Mouse (Mus musculus) limb, embryonic 14.5 days (tissue): ENCODE results near the gene Zbtb18. TPM values are rescaled to one million over a fixed set of nuclear protein-coding genes. Genes with fewer than 3 reads are reported as not detected.

Experiments used
- ATAC-seq: fragments of 200-750 bp; cut with Nextera tagmentation; 2 replicates; pipeline ENCODE4 v1.8.0; 2017; ENCODE audit warnings: low read depth, moderate number of reproducible peaks, moderate TSS enrichment; ENCODE audit not compliant: low FRiP score
- DNase-seq: peaks from one replicate; pipeline ENCODE4 v3.0.0-alpha.2; 2015; ENCODE audit warnings: low spot score
- H3K27ac ChIP-seq: fragments of 300-500 bp; sonication (generic); replicated peaks from 2 replicates; pipeline ENCODE4 v1.5.1; 2014; ENCODE audit warnings: low read depth, mild to moderate bottlenecking, low read length, moderate library complexity, mixed read lengths
- H3K27me3 ChIP-seq: fragments of 300-500 bp; sonication (generic); 2 replicates; pipeline ENCODE4 v1.6.1; 2014; ENCODE audit warnings: low read length, mixed read lengths; ENCODE audit not compliant: control insufficient read depth, insufficient read depth
- H3K36me3 ChIP-seq: fragments of 300-500 bp; sonication (generic); 2 replicates; pipeline ENCODE4 v1.6.1; 2014; ENCODE audit warnings: mild to moderate bottlenecking, low read length, moderate library complexity, mixed read lengths; ENCODE audit not compliant: control insufficient read depth, insufficient read depth
- H3K4me1 ChIP-seq: fragments of 300-500 bp; sonication (generic); 2 replicates; pipeline ENCODE4 v1.6.1; 2014; ENCODE audit warnings: antibody characterized with exemption, low read length, mixed read lengths; ENCODE audit not compliant: control insufficient read depth, insufficient read depth
- H3K4me2 ChIP-seq: fragments of 300-500 bp; sonication (generic); replicated peaks from 2 replicates; pipeline ENCODE4 v1.6.1; 2014; ENCODE audit warnings: low read depth, mild to moderate bottlenecking, low read length, moderate library complexity; ENCODE audit not compliant: severe bottlenecking
- H3K4me3 ChIP-seq: fragments of 300-500 bp; sonication (generic); replicated peaks from 2 replicates; pipeline ENCODE4 v1.5.1; 2014; ENCODE audit warnings: low read length
- H3K9ac ChIP-seq: fragments of 300-500 bp; sonication (generic); 2 replicates; pipeline ENCODE4 v1.6.1; 2014; ENCODE audit warnings: mild to moderate bottlenecking, low read depth, low read length, moderate library complexity; ENCODE audit not compliant: severe bottlenecking
- H3K9me3 ChIP-seq: fragments of 300-500 bp; sonication (generic); 2 replicates; pipeline ENCODE4 v1.6.1; 2016; ENCODE audit warnings: low read length; ENCODE audit not compliant: control insufficient read depth
- POLR2A ChIP-seq: fragments of 200-500 bp; IDR thresholded peaks from 2 replicates; pipeline ENCODE4 v1.8.0; 2012; ENCODE audit warnings: inconsistent platforms, mild to moderate bottlenecking, moderate library complexity, borderline replicate concordance; ENCODE audit not compliant: insufficient read depth, insufficient read length; ENCODE audit errors: extremely low read depth
- WGBS: fragments of 180-500 bp; shearing (Covaris S2); extraction: QIAGEN DNeasy Blood & Tissue Kit; methylation state at CpG from one replicate; pipeline ENCODE4 v1.1.7; 2014; 5-methylcytosine and 5-hydroxymethylcytosine counted together
- polyA plus RNA-seq, 2 experiments: library from polyadenylated mRNA; depleted of rRNA in 1 of 2; stranded (reverse) in 1 of 2; unstranded in 1 of 2; fragments of >200 nt; fragmentation: Nextera tagmentation in 1 of 2; extraction: Ambion mirVana in 1 of 2; gene quantifications; 2 replicates each; pipeline versions ENCODE4 v1.2.1 to v1.2.3; 2012 to 2014

Zbtb18 gene
- polyA plus RNA-seq, 2 experiments, result 3.1 to 20.2 TPM

GRCm38 (mm10) chr1:177470091-177470490 lies 27.9 kb downstream of the Zbtb18 start:
- no peaks in the 10 kb centered on the region for H3K9me3 ChIP-seq
- H3K27me3 ChIP-seq, result no peaks in the 10 kb centered on the region
- no peak overlapping the region for H3K4me3 ChIP-seq
- no peaks in the 10 kb centered on the region for H3K4me1 ChIP-seq
- TF ChIP-seq POLR2A, result no peak
- no peak overlapping the region for H3K9ac ChIP-seq
- WGBS, result 73% methylated on average over 4 of the region's 4 CpGs
- ATAC-seq (no peak), DNase-seq (no peak)
- H3K36me3 ChIP-seq, result no peaks in the 10 kb centered on the region
- no peak overlapping the region for H3K27ac ChIP-seq
- H3K4me2 ChIP-seq, result no peak overlapping the region

- ATAC-seq (no peak), DNase-seq (no peak)
- Histone ChIP-seq H3K4me1 (no peaks in the 10 kb centered on the region), H3K27ac (no peak overlapping the region), H3K36me3 (no peaks in the 10 kb centered on the region), H3K9me3 (no peaks in the 10 kb centered on the region), H3K4me2 (no peak overlapping the region), H3K4me3 (no peak overlapping the region), H3K27me3 (no peaks in the 10 kb centered on the region), H3K9ac (no peak overlapping the region)
- WGBS, result 69% methylated on average over 2 of the region's 2 CpGs
- no peak for TF ChIP-seq POLR2A
Observed at GRCm38 (mm10) chr1:177470951-177471350, 28.8 kb downstream of the Zbtb18 start.

- Histone ChIP-seq H3K9ac (no peak overlapping the region), H3K4me1 (peaks cover 7% of the 10 kb centered on the region; the same call in 1 of the 2 replicates), H3K27ac (no peak overlapping the region), H3K4me3 (no peak overlapping the region), H3K27me3 (no peaks in the 10 kb centered on the region), H3K36me3 (no peaks in the 10 kb centered on the region), H3K4me2 (no peak overlapping the region), H3K9me3 (no peaks in the 10 kb centered on the region)
- TF ChIP-seq POLR2A, result no peak
- DNase-seq, result no peak
- 87% methylated on average over 13 of the region's 13 CpGs for WGBS
- ATAC-seq, result no peak
Observed at GRCm38 (mm10) chr1:177475542-177476197, 33.5 kb downstream of the Zbtb18 start.

GRCm38 (mm10) chr1:177478578-177478977 lies 36.4 kb downstream of the Zbtb18 start:
- H3K4me1 ChIP-seq, result peaks cover 7% of the 10 kb centered on the region; the same call in 1 of the 2 replicates
- no peak for DNase-seq
- H3K27me3 ChIP-seq, result no peaks in the 10 kb centered on the region
- H3K4me2 ChIP-seq, result no peak overlapping the region
- no peak overlapping the region for H3K4me3 ChIP-seq
- 87% methylated on average over 2 of the region's 2 CpGs for WGBS
- TF ChIP-seq POLR2A, result no peak
- H3K36me3 ChIP-seq, result no peaks in the 10 kb centered on the region
- no peaks in the 10 kb centered on the region for H3K9me3 ChIP-seq
- no peak for ATAC-seq
- H3K9ac ChIP-seq, result no peak overlapping the region
- H3K27ac ChIP-seq, result no peak overlapping the region

GRCm38 (mm10) chr1:177479356-177480004 lies 37.3 kb downstream of the Zbtb18 start:
- H3K36me3 ChIP-seq, result no peaks in the 10 kb centered on the region
- H3K4me1 ChIP-seq, result peaks cover 7% of the 10 kb centered on the region; the same call in 1 of the 2 replicates
- whole genome bisulfite sequencing, result 48% methylated on average over 10 of the region's 10 CpGs
- H3K9me3 ChIP-seq, result no peaks in the 10 kb centered on the region
- DNase-seq (peak; percentile 78), ATAC-seq (peak; percentile 67)
- no peak overlapping the region for H3K4me2 ChIP-seq
- no peak overlapping the region for H3K9ac ChIP-seq
- H3K27ac ChIP-seq, result no peak overlapping the region
- TF ChIP-seq POLR2A, result no peak
- H3K4me3 ChIP-seq, result no peak overlapping the region
- H3K27me3 ChIP-seq, result no peaks in the 10 kb centered on the region
